Mouse (Mus musculus) kidney, adult 2 months (tissue): ENCODE measurements around the gene Spef1.

Experiments used
- CTCF ChIP-seq: fragments of 200-500 bp; conservative IDR thresholded peaks from 2 replicates; pipeline ENCODE4 v1.5.1; 2011; ENCODE audit warnings: low read depth, mild to moderate bottlenecking, control low read depth, low read length, moderate library complexity, mixed read lengths; ENCODE audit not compliant: insufficient read depth, insufficient read length
- POLR2A ChIP-seq: fragments of 200-500 bp; IDR thresholded peaks from one replicate; pipeline ENCODE4 v1.6.1; 2011; ENCODE audit warnings: low read depth, low read length, control low read depth

- TF ChIP-seq POLR2A (no peak), CTCF (no peak)
These were observed 33.0 kb downstream of the Spef1 start for GRCm38 (mm10) chr2:131154036-131154435.
